Mouse (Mus musculus): ENCODE results near the gene Syt2.

The Syt2 gene

GRCm38 (mm10) chr1:134772821-134773220, 126.3 kb downstream of the Syt2 start:
- 89% methylated on average over 3 of the region's 3 CpGs for WGBS

- 83% methylated on average over 12 of the region's 12 CpGs for WGBS
Measured at GRCm38 (mm10) chr1:134773256-134773655, 126.8 kb downstream of the Syt2 start.

GRCm38 (mm10) chr1:134774247-134774646, 127.8 kb downstream of the Syt2 start:
- 66% methylated on average over 2 of the region's 2 CpGs for WGBS

- 58% methylated on average over 6 of the region's 6 CpGs for WGBS
Measured at GRCm38 (mm10) chr1:134774728-134775287, 128.3 kb downstream of the Syt2 start.

- 74% methylated on average over 3 of the region's 3 CpGs for WGBS
Measured at GRCm38 (mm10) chr1:134775631-134776030, 129.2 kb downstream of the Syt2 start.

GRCm38 (mm10) chr1:134777201-134777885, 130.9 kb downstream of the Syt2 start:
- WGBS: 88% methylated on average over 12 of the region's 12 CpGs

- 76% methylated on average over 13 of the region's 13 CpGs for WGBS
Measured at GRCm38 (mm10) chr1:134777936-134778548, 131.6 kb downstream of the Syt2 start.

GRCm38 (mm10) chr1:134782797-134783196, 136.3 kb downstream of the Syt2 start:
- WGBS: 91% methylated on average over 5 of the region's 5 CpGs

- 94% methylated on average over 4 of the region's 4 CpGs for WGBS
Measured at GRCm38 (mm10) chr1:134783958-134784357, 137.5 kb downstream of the Syt2 start.

GRCm38 (mm10) chr1:134784481-134784880, 138.0 kb downstream of the Syt2 start:
- WGBS: 82% methylated on average over 6 of the region's 6 CpGs

GRCm38 (mm10) chr1:134784911-134785310, 138.4 kb downstream of the Syt2 start:
- WGBS: 75% methylated on average over 1 of the region's 1 CpGs

- WGBS: 67% methylated on average over 7 of the region's 7 CpGs
Measured at GRCm38 (mm10) chr1:134788096-134788495, 141.6 kb downstream of the Syt2 start.

- WGBS: 95% methylated on average over 2 of the region's 2 CpGs
Measured at GRCm38 (mm10) chr1:134790716-134791439, 144.4 kb downstream of the Syt2 start.

- WGBS: 100% methylated on average over 1 of the region's 1 CpGs
Measured at GRCm38 (mm10) chr1:134796076-134796475, 149.6 kb downstream of the Syt2 start.

GRCm38 (mm10) chr1:134796536-134796935, 150.1 kb downstream of the Syt2 start:
- 74% methylated on average over 3 of the region's 3 CpGs for WGBS

GRCm38 (mm10) chr1:134801758-134802157, 155.3 kb downstream of the Syt2 start:
- 53% methylated on average over 7 of the region's 7 CpGs for WGBS

- 55% methylated on average over 16 of the region's 16 CpGs for WGBS
Measured at GRCm38 (mm10) chr1:134803286-134804117, 157.0 kb downstream of the Syt2 start.

GRCm38 (mm10) chr1:134804373-134804772, 157.9 kb downstream of the Syt2 start:
- WGBS: 65% methylated on average over 5 of the region's 5 CpGs

GRCm38 (mm10) chr1:134805471-134805870, 159.0 kb downstream of the Syt2 start:
- WGBS: 59% methylated on average over 9 of the region's 9 CpGs

All from cerebral cortex, adult 2 months (tissue).